Mouse (Mus musculus) kidney, adult 2 months (tissue): ENCODE results near the gene Mmgt2.

ENCODE experiments used
- CTCF ChIP-seq: fragments of 200-500 bp; conservative IDR thresholded peaks from 2 replicates; pipeline ENCODE4 v1.5.1; 2011; ENCODE audit warnings: low read depth, mild to moderate bottlenecking, control low read depth, low read length, moderate library complexity, mixed read lengths; ENCODE audit not compliant: insufficient read depth, insufficient read length
- POLR2A ChIP-seq: fragments of 200-500 bp; IDR thresholded peaks from one replicate; pipeline ENCODE4 v1.6.1; 2011; ENCODE audit warnings: low read depth, low read length, control low read depth

DNA sequence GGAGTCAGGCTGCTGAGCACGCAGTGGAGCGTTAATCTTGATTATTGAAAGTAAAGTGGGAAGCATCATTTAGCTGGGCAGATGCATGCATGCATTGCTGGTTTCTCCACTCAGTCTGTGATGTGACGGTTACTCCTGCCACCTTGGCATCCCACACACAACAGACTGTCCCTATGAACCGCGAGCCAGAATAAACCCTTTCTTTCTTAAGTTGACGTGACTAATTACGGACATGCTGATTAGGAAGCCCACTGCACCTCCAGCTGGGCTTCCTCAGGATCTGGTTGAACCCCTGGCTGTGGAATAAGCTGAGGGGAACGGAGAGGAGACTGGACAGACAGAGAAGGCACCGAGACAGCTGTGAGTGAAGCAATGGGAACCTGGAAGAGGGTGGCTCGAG, 35.9 kb upstream of the Mmgt2 start:
- TF ChIP-seq CTCF (no peak), POLR2A (no peak)
